Mouse (Mus musculus) midbrain, embryonic 15.5 days (tissue): ENCODE data around the gene AW011738. TPM values are rescaled to one million over a fixed set of nuclear protein-coding genes. Genes with fewer than 3 reads are reported as not detected.
A peak's percentile ranks its signal among the peaks of the same experiment; 100 is the strongest.

Source experiments
- ATAC-seq: fragments of 200-750 bp; cut with Nextera tagmentation; replicated peaks from 2 replicates; pipeline ENCODE4 v1.8.0; 2017; ENCODE audit warnings: moderate TSS enrichment
- H3K27ac ChIP-seq: fragments of 300-500 bp; sonication (generic); 2 replicates; pipeline ENCODE4 v1.5.1; 2015; ENCODE audit warnings: mild to moderate bottlenecking, inconsistent platforms
- H3K27me3 ChIP-seq: fragments of 300-500 bp; sonication (generic); replicated peaks from 2 replicates; pipeline ENCODE4 v1.6.1; 2015; ENCODE audit warnings: inconsistent platforms
- H3K36me3 ChIP-seq: fragments of 300-500 bp; sonication (generic); replicated peaks from 2 replicates; pipeline ENCODE4 v1.6.1; 2015; ENCODE audit warnings: inconsistent platforms
- H3K4me1 ChIP-seq: fragments of 300-500 bp; sonication (generic); 2 replicates; pipeline ENCODE4 v1.6.1; 2015; ENCODE audit warnings: inconsistent platforms
- H3K4me2 ChIP-seq: fragments of 300-500 bp; sonication (generic); 2 replicates; pipeline ENCODE4 v1.6.1; 2015; ENCODE audit warnings: inconsistent platforms, mild to moderate bottlenecking, moderate library complexity
- H3K4me3 ChIP-seq: fragments of 300-500 bp; sonication (generic); 2 replicates; pipeline ENCODE4 v1.5.1; 2015; ENCODE audit warnings: mild to moderate bottlenecking, inconsistent platforms
- H3K9ac ChIP-seq: fragments of 300-500 bp; sonication (generic); 2 replicates; pipeline ENCODE4 v1.6.1; 2015; ENCODE audit warnings: mild to moderate bottlenecking, inconsistent platforms
- H3K9me3 ChIP-seq: fragments of 300-500 bp; sonication (generic); 2 replicates; pipeline ENCODE4 v1.6.1; 2016; ENCODE audit warnings: inconsistent platforms
- WGBS: fragments of 180-500 bp; shearing (Covaris S2); methylation state at CpG from one replicate; pipeline ENCODE4 v1.1.7; 2015; ENCODE audit warnings: mixed read lengths; 5-methylcytosine and 5-hydroxymethylcytosine counted together
- polyA plus RNA-seq: library from polyadenylated mRNA; unstranded; fragments of >200 nt; fragmentation: Nextera tagmentation; extraction: Ambion mirVana; gene quantifications from 2 replicates; pipeline ENCODE4 v1.2.1, GENCODE M21; 2015

Gene AW011738
- polyA plus RNA-seq, 1 experiment from 2014 or later: 4.0 TPM

GRCm38 (mm10) chr4:156228393-156229024 is 25.4 kb downstream of the AW011738 start:
- no peak overlapping the region for H3K9ac ChIP-seq
- 21% methylated on average over 12 of the region's 12 CpGs for WGBS
- ATAC-seq: 0 out of 2 replicates have a peak, but pooled peaks have one; percentile 9

GRCm38 (mm10) chr4:156234021-156234501 is 31.0 kb downstream of the AW011738 start:
- peak overlapping the region; percentile 56 for H3K9ac ChIP-seq
- H3K27ac ChIP-seq: peak overlapping the region; percentile 93
- 6% methylated on average over 17 of the region's 17 CpGs for WGBS
- H3K4me3 ChIP-seq: peak overlapping the region; percentile 79
- no peaks in the 10 kb centered on the region for H3K9me3 ChIP-seq
- H3K4me2 ChIP-seq: peak overlapping the region; percentile 83
- H3K4me1 ChIP-seq: peaks cover 27% of the 10 kb centered on the region
- peaks cover 43% of the 10 kb centered on the region for H3K36me3 ChIP-seq
- no peaks in the 10 kb centered on the region for H3K27me3 ChIP-seq
- no peak for ATAC-seq

More at GRCm38 (mm10) chr4:156228393-156229024, 25.4 kb downstream of the AW011738 start:
- Histone ChIP-seq H3K27me3 (no peaks in the 10 kb centered on the region), H3K27ac (no peak overlapping the region), H3K4me1 (peaks cover 6% of the 10 kb centered on the region), H3K4me2 (no peak overlapping the region), H3K4me3 (no peak overlapping the region), H3K9me3 (no peaks in the 10 kb centered on the region), H3K36me3 (peaks cover 32% of the 10 kb centered on the region)

- ATAC-seq: peak; percentile 62
- Histone ChIP-seq H3K4me3 (peak within 1 kb of the TSS; percentile 79), H3K9me3 (no peaks in the 10 kb centered on the region), H3K27ac (peak within 1 kb of the TSS; percentile 93), H3K36me3 (peaks cover 43% of the 10 kb centered on the region), H3K4me2 (peak within 1 kb of the TSS; percentile 83), H3K9ac (peak within 1 kb of the TSS; percentile 56), H3K27me3 (no peaks in the 10 kb centered on the region), H3K4me1 (peaks cover 27% of the 10 kb centered on the region)
- under 1% methylated on average over 37 of the region's 48 CpGs for WGBS
Measured at GRCm38 (mm10) chr4:156234701-156235213, 31.7 kb downstream of the AW011738 start, which contains the start of gene Plekhn1. Plekhn1 (minus strand) TSS chr4:156234857.

GRCm38 (mm10) chr4:156235360-156235770 is 32.3 kb downstream of the AW011738 start:
- H3K36me3 ChIP-seq: peaks cover 43% of the 10 kb centered on the region

GRCm38 (mm10) chr4:156235808-156236533 is 32.9 kb downstream of the AW011738 start, which contains the start of gene Noc2l:
Noc2l (plus strand) TSS chr4:156236010.
- peak within 1 kb of the TSS; percentile 83 for H3K4me2 ChIP-seq
- peak; percentile 86 for ATAC-seq
- peaks cover 43% of the 10 kb centered on the region for H3K36me3 ChIP-seq
- peak within 1 kb of the TSS; percentile 79 for H3K4me3 ChIP-seq
- under 1% methylated on average over 90 of the region's 90 CpGs for WGBS
- no peaks in the 10 kb centered on the region for H3K27me3 ChIP-seq
- H3K27ac ChIP-seq: peak within 1 kb of the TSS; percentile 93
- H3K9me3 ChIP-seq: no peaks in the 10 kb centered on the region
- H3K4me1 ChIP-seq: peaks cover 27% of the 10 kb centered on the region
- peak within 1 kb of the TSS; percentile 68 for H3K9ac ChIP-seq

More at GRCm38 (mm10) chr4:156235360-156235770, 32.3 kb downstream of the AW011738 start:
- Histone ChIP-seq H3K4me3 (peak overlapping the region; percentile 79), H3K27me3 (no peaks in the 10 kb centered on the region), H3K9me3 (no peaks in the 10 kb centered on the region), H3K4me2 (peak overlapping the region; percentile 83), H3K4me1 (peaks cover 27% of the 10 kb centered on the region), H3K9ac (peak overlapping the region; percentile 45), H3K27ac (peak overlapping the region; percentile 91)
- ATAC-seq: peak; percentile 49
- WGBS: 1% methylated on average over 15 of the region's 15 CpGs

- no peak for ATAC-seq
Measured at GRCm38 (mm10) chr4:156236651-156237447, 33.7 kb downstream of the AW011738 start.

GRCm38 (mm10) chr4:156249567-156249966 is 46.5 kb downstream of the AW011738 start:
- Histone ChIP-seq H3K36me3 (peaks cover 33% of the 10 kb centered on the region), H3K4me2 (no peak overlapping the region), H3K9me3 (no peaks in the 10 kb centered on the region), H3K9ac (no peak overlapping the region), H3K4me1 (peaks cover 28% of the 10 kb centered on the region), H3K27me3 (peaks cover 3% of the 10 kb centered on the region; the same call in 1 of the 2 replicates), H3K4me3 (no peak overlapping the region), H3K27ac (no peak overlapping the region)
- 68% methylated on average over 11 of the region's 11 CpGs for WGBS
- ATAC-seq: no peak

More at GRCm38 (mm10) chr4:156236651-156237447, 33.7 kb downstream of the AW011738 start:
- Histone ChIP-seq H3K4me2 (peak overlapping the region; percentile 83), H3K4me1 (peaks cover 27% of the 10 kb centered on the region), H3K27ac (no peak overlapping the region), H3K27me3 (no peaks in the 10 kb centered on the region), H3K4me3 (peak overlapping the region; percentile 79), H3K9ac (no peak overlapping the region), H3K9me3 (no peaks in the 10 kb centered on the region), H3K36me3 (peaks cover 43% of the 10 kb centered on the region)
- 21% methylated on average over 55 of the region's 60 CpGs for WGBS

- Histone ChIP-seq H3K9ac (no peak overlapping the region), H3K9me3 (no peaks in the 10 kb centered on the region), H3K4me3 (no peak overlapping the region), H3K4me2 (no peak overlapping the region), H3K4me1 (peaks cover 38% of the 10 kb centered on the region), H3K27me3 (peaks cover 13% of the 10 kb centered on the region), H3K36me3 (peaks cover 21% of the 10 kb centered on the region), H3K27ac (peak overlapping the region; percentile 61)
- WGBS: 47% methylated on average over 8 of the region's 8 CpGs
- ATAC-seq: peak; percentile 47
Measured at GRCm38 (mm10) chr4:156251081-156251480, 48.0 kb downstream of the AW011738 start.

- ATAC-seq: peak; percentile 15; the same call in 1 of the 2 replicates
- Histone ChIP-seq H3K9ac (no peak overlapping the region), H3K4me3 (no peak overlapping the region), H3K4me1 (peaks cover 38% of the 10 kb centered on the region), H3K4me2 (peak overlapping the region; percentile 15; the same call in 1 of the 2 replicates), H3K36me3 (peaks cover 12% of the 10 kb centered on the region), H3K27ac (peak overlapping the region; percentile 61), H3K9me3 (no peaks in the 10 kb centered on the region), H3K27me3 (peaks cover 13% of the 10 kb centered on the region)
- 29% methylated on average over 7 of the region's 7 CpGs for WGBS
Measured at GRCm38 (mm10) chr4:156252140-156252539, 49.0 kb downstream of the AW011738 start.

GRCm38 (mm10) chr4:156252619-156253018 is 49.5 kb downstream of the AW011738 start:
- ATAC-seq: 0 out of 2 replicates have a peak, but pooled peaks have one; percentile 1
- Histone ChIP-seq H3K4me1 (peaks cover 38% of the 10 kb centered on the region), H3K36me3 (peaks cover 9% of the 10 kb centered on the region), H3K9ac (no peak overlapping the region), H3K4me2 (no peak overlapping the region), H3K27ac (peak overlapping the region; percentile 61), H3K9me3 (no peaks in the 10 kb centered on the region), H3K4me3 (no peak overlapping the region), H3K27me3 (peaks cover 13% of the 10 kb centered on the region)
- WGBS: 36% methylated on average over 3 of the region's 3 CpGs

- peaks cover 38% of the 10 kb centered on the region for H3K4me1 ChIP-seq
- H3K4me3 ChIP-seq: no peak overlapping the region
- peaks cover 5% of the 10 kb centered on the region for H3K36me3 ChIP-seq
- H3K9me3 ChIP-seq: no peaks in the 10 kb centered on the region
- H3K4me2 ChIP-seq: no peak overlapping the region
- H3K27me3 ChIP-seq: peaks cover 13% of the 10 kb centered on the region
- ATAC-seq: no peak
- H3K27ac ChIP-seq: peak overlapping the region; percentile 61
- H3K9ac ChIP-seq: no peak overlapping the region
- WGBS: 39% methylated on average over 7 of the region's 7 CpGs
Measured at GRCm38 (mm10) chr4:156253043-156253442, 49.9 kb downstream of the AW011738 start.
